Mouse (Mus musculus) MEL (cell line): ENCODE data around the gene Kcnk3. TPM values are rescaled to one million over a fixed set of nuclear protein-coding genes. Genes with fewer than 3 reads are reported as not detected.

Source experiments
- DNase-seq: peaks from one replicate; pipeline ENCODE4 v3.0.0; 2011; ENCODE audit warnings: low read depth, low spot score
- H3K27ac ChIP-seq: 2 replicates; pipeline ENCODE4 v1.5.1; 2012; ENCODE audit warnings: low read depth, mild to moderate bottlenecking, control low read depth, low read length, moderate library complexity; ENCODE audit not compliant: control insufficient read depth
- H3K27me3 ChIP-seq, 2 experiments: fragments of 150-350 bp in 1 of 2; sonication (generic) in 1 of 2; 2 replicates each; pipeline ENCODE4 v1.6.1; 2012; ENCODE audit warnings: low read length in 2 of 2, mild to moderate bottlenecking in 2 of 2, improper control_type of control experiment in 1 of 2, moderate library complexity in 1 of 2; ENCODE audit not compliant: insufficient read depth in 2 of 2, control insufficient read depth in 1 of 2
- H3K36me3 ChIP-seq, 2 experiments: 2 replicates each; pipeline ENCODE4 v1.6.1; 2012 to 2014; ENCODE audit warnings: low read length in 2 of 2, improper control_type of control experiment in 1 of 2, inconsistent platforms in 1 of 2, mild to moderate bottlenecking in 1 of 2; ENCODE audit not compliant: insufficient read depth in 2 of 2, control insufficient read depth in 1 of 2
- H3K4me1 ChIP-seq, 2 experiments: fragments of 150-350 bp in 1 of 2; sonication (generic) in 1 of 2; 2 replicates each; pipeline ENCODE4 v1.6.1; 2012; ENCODE audit warnings: low read length in 2 of 2, improper control_type of control experiment in 1 of 2, mild to moderate bottlenecking in 1 of 2; ENCODE audit not compliant: insufficient read depth in 2 of 2, control insufficient read depth in 1 of 2
- H3K4me3 ChIP-seq, 2 experiments: fragments of 150-350 bp in 1 of 2; sonication (generic) in 1 of 2; 2 replicates each; pipeline ENCODE4 v1.5.1; 2012; ENCODE audit warnings: low read depth in 2 of 2, low read length in 2 of 2, mild to moderate bottlenecking in 2 of 2, moderate library complexity in 2 of 2, control low read depth in 1 of 2, improper control_type of control experiment in 1 of 2; ENCODE audit not compliant: control insufficient read depth in 1 of 2, insufficient read depth in 1 of 2
- H3K79me2 ChIP-seq: 2 replicates; pipeline ENCODE4 v1.6.1; 2012; ENCODE audit warnings: mild to moderate bottlenecking, low read length, moderate library complexity; ENCODE audit not compliant: control insufficient read depth, poor library complexity, insufficient read depth
- H3K9ac ChIP-seq: 2 replicates; pipeline ENCODE4 v1.6.1; 2012; ENCODE audit warnings: low read depth, mild to moderate bottlenecking, control low read depth, low read length, moderate library complexity; ENCODE audit not compliant: control insufficient read depth, poor library complexity, severe bottlenecking
- H3K9me3 ChIP-seq: fragments of 150-350 bp; sonication (generic); replicated peaks from 2 replicates; pipeline ENCODE4 v1.6.1; 2012; ENCODE audit warnings: mild to moderate bottlenecking, low read length, improper control_type of control experiment, moderate library complexity; ENCODE audit not compliant: insufficient read depth
- BHLHE40 ChIP-seq: IDR thresholded peaks from 2 replicates; pipeline ENCODE4 v1.6.1; 2012; ENCODE audit warnings: low read depth, mild to moderate bottlenecking, inconsistent platforms, low read length, improper control_type of control experiment, borderline replicate concordance
- CHD1 ChIP-seq: IDR thresholded peaks from 2 replicates; pipeline ENCODE4 v1.6.1; 2012; ENCODE audit warnings: low read depth, mild to moderate bottlenecking, inconsistent platforms, low read length, improper control_type of control experiment
- CTCF ChIP-seq, 3 experiments: IDR thresholded peaks in 2 of 3; conservative IDR thresholded peaks in 1 of 3; 2 replicates each; pipeline ENCODE4 v1.5.1; 2011 to 2012; ENCODE audit warnings: low read length in 3 of 3, low read depth in 2 of 3, mild to moderate bottlenecking in 2 of 3, improper control_type of control experiment in 1 of 3, inconsistent platforms in 1 of 3, mixed read lengths in 1 of 3, moderate library complexity in 1 of 3; ENCODE audit not compliant: control insufficient read depth in 1 of 3, insufficient read depth in 1 of 3, poor library complexity in 1 of 3, severe bottlenecking in 1 of 3
- ELF1 ChIP-seq: IDR thresholded peaks from 2 replicates; pipeline ENCODE4 v1.6.1; 2014; ENCODE audit warnings: low read depth, mild to moderate bottlenecking, inconsistent platforms, low read length, improper control_type of control experiment, moderate library complexity
- JUND ChIP-seq: IDR thresholded peaks from 2 replicates; pipeline ENCODE4 v1.6.1; 2011; ENCODE audit warnings: low read depth, mild to moderate bottlenecking, improper control_type of control experiment, low read length
- KAT2A ChIP-seq: conservative IDR thresholded peaks from 2 replicates; pipeline ENCODE4 v1.6.1; 2012; ENCODE audit warnings: low read depth, low read length, improper control_type of control experiment, inconsistent platforms
- MEF2A ChIP-seq: IDR thresholded peaks from 2 replicates; pipeline ENCODE4 v1.6.1; 2014; ENCODE audit warnings: low read depth, mild to moderate bottlenecking, inconsistent platforms, low read length, improper control_type of control experiment; ENCODE audit not compliant: poor library complexity, insufficient replicate concordance, severe bottlenecking; ENCODE audit errors: extremely low read depth
- MXI1 ChIP-seq: IDR thresholded peaks from 2 replicates; pipeline ENCODE4 v1.6.1; 2011; ENCODE audit warnings: mild to moderate bottlenecking, low read depth, low read length, improper control_type of control experiment
- NELFE ChIP-seq: IDR thresholded peaks from 2 replicates; pipeline ENCODE4 v1.6.1; 2011; ENCODE audit warnings: low read depth, low read length, improper control_type of control experiment
- POLR2A ChIP-seq, 2 experiments: IDR thresholded peaks; 2 replicates each; pipeline ENCODE4 v1.6.1; 2011 to 2012; ENCODE audit warnings: low read length in 2 of 2, mild to moderate bottlenecking in 2 of 2, control low read depth in 1 of 2, improper control_type of control experiment in 1 of 2, low read depth in 1 of 2, moderate library complexity in 1 of 2; ENCODE audit not compliant: control insufficient read depth in 1 of 2, insufficient read depth in 1 of 2, poor library complexity in 1 of 2
- POLR2AphosphoS2 ChIP-seq: IDR thresholded peaks from 2 replicates; pipeline ENCODE4 v1.6.1; 2011; ENCODE audit warnings: low read length, improper control_type of control experiment
- POLR2AphosphoS5 ChIP-seq: IDR thresholded peaks from 2 replicates; pipeline ENCODE4 v1.6.1; 2012; ENCODE audit warnings: low read depth, borderline replicate concordance, mild to moderate bottlenecking, inconsistent platforms, low read length, moderate library complexity, mixed read lengths
- RCOR1 ChIP-seq: IDR thresholded peaks from 2 replicates; pipeline ENCODE4 v1.6.1; 2012; ENCODE audit warnings: low read depth, mild to moderate bottlenecking, inconsistent platforms, low read length, improper control_type of control experiment
- SIN3A ChIP-seq: IDR thresholded peaks from 2 replicates; pipeline ENCODE4 v1.6.1; 2012; ENCODE audit warnings: low read length, improper control_type of control experiment, inconsistent platforms
- SMC3 ChIP-seq: IDR thresholded peaks from 2 replicates; pipeline ENCODE4 v1.6.1; 2011; ENCODE audit warnings: low read depth, low read length, improper control_type of control experiment
- TAL1 ChIP-seq: IDR thresholded peaks from 2 replicates; pipeline ENCODE4 v1.6.1; 2012; ENCODE audit warnings: mild to moderate bottlenecking, inconsistent platforms, low read length, moderate library complexity, mixed read lengths
- TCF12 ChIP-seq: IDR thresholded peaks from 2 replicates; pipeline ENCODE4 v1.6.1; 2014; ENCODE audit warnings: low read depth, mild to moderate bottlenecking, inconsistent platforms, low read length, improper control_type of control experiment, moderate library complexity
- UBTF ChIP-seq: IDR thresholded peaks from 2 replicates; pipeline ENCODE4 v1.6.1; 2012; ENCODE audit warnings: low read depth, mild to moderate bottlenecking, inconsistent platforms, low read length, improper control_type of control experiment, moderate library complexity, borderline replicate concordance; ENCODE audit not compliant: insufficient read depth
- USF1 ChIP-seq: IDR thresholded peaks from 2 replicates; pipeline ENCODE4 v1.6.1; 2014; ENCODE audit warnings: low read depth, mild to moderate bottlenecking, inconsistent platforms, low read length, improper control_type of control experiment, moderate library complexity
- ZC3H11A ChIP-seq: IDR thresholded peaks from 2 replicates; pipeline ENCODE4 v1.6.1; 2012; ENCODE audit warnings: low read depth, mild to moderate bottlenecking, inconsistent platforms, low read length, improper control_type of control experiment
- ZKSCAN1 ChIP-seq: IDR thresholded peaks from 2 replicates; pipeline ENCODE4 v1.6.1; 2012; ENCODE audit warnings: low read depth, mild to moderate bottlenecking, inconsistent platforms, low read length, improper control_type of control experiment, moderate library complexity
- ZMIZ1 ChIP-seq: IDR thresholded peaks from 2 replicates; pipeline ENCODE4 v1.6.1; 2012; ENCODE audit warnings: low read depth, mild to moderate bottlenecking, inconsistent platforms, low read length, improper control_type of control experiment, moderate library complexity
- polyA plus RNA-seq, 2 experiments: library from polyadenylated mRNA; stranded (reverse) in 1 of 2; unstranded in 1 of 2; fragments of >175 nt in 1 of 2; fragments of >200 nt in 1 of 2; gene quantifications; 2 replicates each; pipeline versions ENCODE4 v1.2.1 to v1.2.4; 2012; ENCODE audit warnings: low replicate concordance in 2 of 2, low read depth in 1 of 2; ENCODE audit not compliant: insufficient read length in 2 of 2, insufficient read depth in 1 of 2, missing spikeins in 1 of 2
- total RNA-seq: library from RNA; depleted of rRNA; stranded (reverse); fragments of 300-350 nt; gene quantifications from 2 replicates; pipeline ENCODE4 v1.2.3, GENCODE M21; 2012

Gene Kcnk3
- total and polyA plus RNA-seq, 3 experiments: not detected

- DNase-seq: no peak
- H3K36me3 ChIP-seq: no peaks in the 10 kb centered on the region
- H3K27me3 ChIP-seq: peaks cover 33 to 39% of the 10 kb centered on the region in 2 experiments
- H3K27ac ChIP-seq: no peak overlapping the region
- TF ChIP-seq SIN3A: no peak
- no peak for TF ChIP-seq KAT2A
- no peak for TF ChIP-seq ZC3H11A
- TF ChIP-seq MXI1: no peak
- no peak for TF ChIP-seq MEF2A
- TF ChIP-seq POLR2AphosphoS2: no peak
- TF ChIP-seq UBTF: no peak
- TF ChIP-seq JUND: no peak
- no peak for TF ChIP-seq RCOR1
- no peak for TF ChIP-seq ZKSCAN1
- TF ChIP-seq SMC3: no peak
- no peaks in the 10 kb centered on the region for H3K9me3 ChIP-seq
- no peak overlapping the region for H3K4me3 ChIP-seq
- H3K79me2 ChIP-seq: no peaks in the 10 kb centered on the region
- no peaks in the 10 kb centered on the region for H3K4me1 ChIP-seq
- H3K9ac ChIP-seq: no peak overlapping the region
Measured at GRCm38 (mm10) chr5:30594953-30595560, 7.1 kb downstream of the Kcnk3 start.

DNA sequence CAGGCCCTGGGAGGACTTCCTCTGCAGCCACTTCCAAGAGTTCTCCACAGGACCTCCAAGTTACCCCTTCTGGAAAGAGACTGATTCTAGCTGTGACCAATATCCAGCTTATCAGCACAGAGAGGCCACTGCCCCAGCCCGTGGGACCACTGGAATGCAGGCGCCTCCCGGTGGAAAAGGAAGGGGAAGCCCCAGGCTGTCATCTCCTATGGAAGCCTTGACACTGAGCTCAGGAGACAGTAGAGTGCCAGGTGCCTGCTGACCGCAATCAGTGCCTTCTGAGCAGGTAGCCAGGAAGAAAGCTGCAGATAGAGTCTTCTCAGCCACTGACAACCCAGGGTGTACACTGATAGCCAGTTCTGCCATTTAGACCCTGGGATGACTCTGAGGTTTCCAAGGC lies 13.4 kb downstream of the Kcnk3 start:
- no peak overlapping the region for H3K27ac ChIP-seq
- no peaks in the 10 kb centered on the region for H3K9me3 ChIP-seq
- H3K36me3 ChIP-seq: no peaks in the 10 kb centered on the region
- no peak overlapping the region for H3K9ac ChIP-seq
- TF ChIP-seq ZMIZ1 (no peak), MXI1 (no peak), ZC3H11A (no peak), RCOR1 (no peak), SIN3A (no peak), POLR2AphosphoS5 (no peak), USF1 (no peak), KAT2A (no peak), CTCF (IDR thresholded peaks at IDR 0.05 in 2 of 3, conservative IDR thresholded peaks at IDR 0.05 in 1 of 3; ENCODE audit: control insufficient read depth in 1 of 3, insufficient read depth in 1 of 3, low read depth in 2 of 3, low read length in 3 of 3, poor library complexity in 1 of 3, severe bottlenecking in 1 of 3) (no peak), NELFE (no peak), BHLHE40 (no peak), TCF12 (no peak), POLR2AphosphoS2 (no peak), POLR2A (IDR thresholded peaks at IDR 0.05; ENCODE audit: control insufficient read depth in 1 of 2, insufficient read depth in 1 of 2, low read depth in 1 of 2, low read length in 2 of 2, poor library complexity in 1 of 2) (no peak), SMC3 (no peak), TAL1 (no peak), ELF1 (no peak), CHD1 (no peak), JUND (no peak)
- no peak overlapping the region for H3K4me3 ChIP-seq
- DNase-seq: no peak
- no peaks in the 10 kb centered on the region for H3K4me1 ChIP-seq
- H3K27me3 ChIP-seq: peaks cover 36 to 50% of the 10 kb centered on the region in 2 experiments
- H3K79me2 ChIP-seq: no peaks in the 10 kb centered on the region
